Mouse (Mus musculus): ENCODE data around the gene Actn4. TPM values are rescaled to one million over a fixed set of nuclear protein-coding genes. Genes with fewer than 3 reads are reported as not detected.

Gene Actn4
- polyA plus RNA-seq, 1 experiment = 129 TPM

GRCm38 (mm10) chr7:28864288-28864750 lies 97.8 kb downstream of the Actn4 start:
- TF ChIP-seq CTCF (IDR thresholded peaks at IDR 0.05; ENCODE audit: borderline replicate concordance, insufficient read depth, low read depth, low read length) (no peak), POLR2A (IDR thresholded peaks at IDR 0.05; ENCODE audit: borderline replicate concordance, insufficient read depth, low read length) (no peak)
- Histone ChIP-seq H3K4me1 (ENCODE audit: control insufficient read depth, insufficient read depth, low read length) (no peaks in the 10 kb centered on the region), H3K4me3 (replicated peaks; ENCODE audit: insufficient read depth, low read depth, low read length) (no peak overlapping the region), H3K27me3 (ENCODE audit: control insufficient read depth, insufficient read depth, low read length) (no peaks in the 10 kb centered on the region), H3K27ac (ENCODE audit: insufficient read depth, low read length) (no peak overlapping the region)
- WGBS = 26% methylated on average over 9 of the region's 9 CpGs
- DNase-seq = no peak

- no peak for TF ChIP-seq CTCF (IDR thresholded peaks at IDR 0.05; ENCODE audit: borderline replicate concordance, insufficient read depth, low read depth, low read length)
- no peak for TF ChIP-seq POLR2A (IDR thresholded peaks at IDR 0.05; ENCODE audit: borderline replicate concordance, insufficient read depth, low read length)
- Histone ChIP-seq H3K4me1 (ENCODE audit: control insufficient read depth, insufficient read depth, low read length) (no peaks in the 10 kb centered on the region), H3K4me3 (replicated peaks; ENCODE audit: insufficient read depth, low read depth, low read length) (no peak within 1 kb of the TSS), H3K27ac (ENCODE audit: insufficient read depth, low read length) (no peak within 1 kb of the TSS), H3K27me3 (ENCODE audit: control insufficient read depth, insufficient read depth, low read length) (no peaks in the 10 kb centered on the region)
- 82% methylated on average over 6 of the region's 6 CpGs for WGBS
- no peak for DNase-seq
These were observed 98.6 kb downstream of the Actn4 start, which contains the start of gene Lgals7 for GRCm38 (mm10) chr7:28863540-28863939. Gene Lgals7 (plus strand): TSS chr7:28863853.

GRCm38 (mm10) chr7:28862817-28863499 lies 99.2 kb downstream of the Actn4 start:
- Histone ChIP-seq H3K4me1 (ENCODE audit: control insufficient read depth, insufficient read depth, low read length) (no peaks in the 10 kb centered on the region), H3K4me3 (replicated peaks; ENCODE audit: insufficient read depth, low read depth, low read length) (no peak overlapping the region), H3K27ac (ENCODE audit: insufficient read depth, low read length) (no peak overlapping the region), H3K27me3 (ENCODE audit: control insufficient read depth, insufficient read depth, low read length) (no peaks in the 10 kb centered on the region)
- no peak for DNase-seq
- WGBS = 77% methylated on average over 15 of the region's 15 CpGs
- no peak for TF ChIP-seq POLR2A (IDR thresholded peaks at IDR 0.05; ENCODE audit: borderline replicate concordance, insufficient read depth, low read length)
- no peak for TF ChIP-seq CTCF (IDR thresholded peaks at IDR 0.05; ENCODE audit: borderline replicate concordance, insufficient read depth, low read depth, low read length)

- no peak for TF ChIP-seq POLR2A (IDR thresholded peaks at IDR 0.05; ENCODE audit: borderline replicate concordance, insufficient read depth, low read length)
- no peak for TF ChIP-seq CTCF (IDR thresholded peaks at IDR 0.05; ENCODE audit: borderline replicate concordance, insufficient read depth, low read depth, low read length)
- Histone ChIP-seq H3K27me3 (ENCODE audit: control insufficient read depth, insufficient read depth, low read length) (no peaks in the 10 kb centered on the region), H3K4me1 (ENCODE audit: control insufficient read depth, insufficient read depth, low read length) (no peaks in the 10 kb centered on the region), H3K4me3 (replicated peaks; ENCODE audit: insufficient read depth, low read depth, low read length) (no peak overlapping the region), H3K27ac (ENCODE audit: insufficient read depth, low read length) (no peak overlapping the region)
- WGBS = 88% methylated on average over 6 of the region's 6 CpGs
- no peak for DNase-seq
These were observed 101.2 kb downstream of the Actn4 start for GRCm38 (mm10) chr7:28860898-28861297.

- no peaks in the 10 kb centered on the region for H3K4me1 ChIP-seq (ENCODE audit: control insufficient read depth, insufficient read depth, low read length)
- no peak overlapping the region for H3K4me3 ChIP-seq (replicated peaks; ENCODE audit: insufficient read depth, low read depth, low read length)
- H3K27me3 ChIP-seq (ENCODE audit: control insufficient read depth, insufficient read depth, low read length) = no peaks in the 10 kb centered on the region
- 88% methylated on average over 2 of the region's 2 CpGs for WGBS
- H3K27ac ChIP-seq (ENCODE audit: insufficient read depth, low read length) = no peak overlapping the region
- DNase-seq = no peak
- TF ChIP-seq POLR2A (IDR thresholded peaks at IDR 0.05; ENCODE audit: borderline replicate concordance, insufficient read depth, low read length) = no peak
- no peak for TF ChIP-seq CTCF (IDR thresholded peaks at IDR 0.05; ENCODE audit: borderline replicate concordance, insufficient read depth, low read depth, low read length)
These were observed 102.2 kb downstream of the Actn4 start for GRCm38 (mm10) chr7:28859953-28860352.

GRCm38 (mm10) chr7:28850642-28851041 lies 111.5 kb downstream of the Actn4 start:
- TF ChIP-seq POLR2A (IDR thresholded peaks at IDR 0.05; ENCODE audit: borderline replicate concordance, insufficient read depth, low read length) = no peak
- Histone ChIP-seq H3K4me1 (ENCODE audit: control insufficient read depth, insufficient read depth, low read length) (no peaks in the 10 kb centered on the region), H3K4me3 (replicated peaks; ENCODE audit: insufficient read depth, low read depth, low read length) (no peak overlapping the region), H3K27me3 (ENCODE audit: control insufficient read depth, insufficient read depth, low read length) (no peaks in the 10 kb centered on the region), H3K27ac (ENCODE audit: insufficient read depth, low read length) (no peak overlapping the region)
- no peak for DNase-seq
- WGBS = 83% methylated on average over 4 of the region's 4 CpGs

- DNase-seq = no peak
- 50% methylated on average over 1 of the region's 1 CpGs for WGBS
- Histone ChIP-seq H3K27me3 (ENCODE audit: control insufficient read depth, insufficient read depth, low read length) (no peaks in the 10 kb centered on the region), H3K4me1 (ENCODE audit: control insufficient read depth, insufficient read depth, low read length) (no peaks in the 10 kb centered on the region), H3K27ac (ENCODE audit: insufficient read depth, low read length) (no peak overlapping the region), H3K4me3 (replicated peaks; ENCODE audit: insufficient read depth, low read depth, low read length) (no peak overlapping the region)
- TF ChIP-seq CTCF (IDR thresholded peaks at IDR 0.05; ENCODE audit: borderline replicate concordance, insufficient read depth, low read depth, low read length) (no peak), POLR2A (IDR thresholded peaks at IDR 0.05; ENCODE audit: borderline replicate concordance, insufficient read depth, low read length) (no peak)
These were observed 112.4 kb downstream of the Actn4 start for GRCm38 (mm10) chr7:28849700-28850236.

- H3K4me1 ChIP-seq (ENCODE audit: control insufficient read depth, insufficient read depth, low read length) = no peaks in the 10 kb centered on the region
- TF ChIP-seq CTCF (IDR thresholded peaks at IDR 0.05; ENCODE audit: borderline replicate concordance, insufficient read depth, low read depth, low read length) (no peak), POLR2A (IDR thresholded peaks at IDR 0.05; ENCODE audit: borderline replicate concordance, insufficient read depth, low read length) (no peak)
- no peak overlapping the region for H3K4me3 ChIP-seq (replicated peaks; ENCODE audit: insufficient read depth, low read depth, low read length)
- no peak overlapping the region for H3K27ac ChIP-seq (ENCODE audit: insufficient read depth, low read length)
- DNase-seq = no peak
- 75% methylated on average over 1 of the region's 1 CpGs for WGBS
- H3K27me3 ChIP-seq (ENCODE audit: control insufficient read depth, insufficient read depth, low read length) = no peaks in the 10 kb centered on the region
These were observed 114.9 kb downstream of the Actn4 start for GRCm38 (mm10) chr7:28847273-28847672.

Other genes starting within 250 kb of the Actn4 start
- 6.7 TPM in 2 replicates for gene Fbxo17, start 245.5 kb downstream of the Actn4 start, polyA plus RNA-seq (2012; rRNA removed)
- gene Mrps12, start 220.5 kb downstream of the Actn4 start, polyA plus RNA-seq (2012; rRNA removed) = 101 and 113 TPM in 2 replicates
- 21.5 and 23.8 TPM in 2 replicates for gene Sars2, start 220.3 kb downstream of the Actn4 start, polyA plus RNA-seq (2012; rRNA removed)
- 1.6 and 3.1 TPM in 2 replicates for gene Ccer2, start 206.2 kb downstream of the Actn4 start, polyA plus RNA-seq (2012; rRNA removed)
- gene Sirt2, start 195.6 kb downstream of the Actn4 start, polyA plus RNA-seq (2012; rRNA removed) = 282 and 298 TPM in 2 replicates
- 39.6 and 40.0 TPM in 2 replicates for gene Nfkbib, start 194.8 kb downstream of the Actn4 start, polyA plus RNA-seq (2012; rRNA removed)
- 3.0 and 3.1 TPM in 2 replicates for gene Rinl, start 173.4 kb downstream of the Actn4 start, polyA plus RNA-seq (2012; rRNA removed)
- 366 and 379 TPM in 2 replicates for gene Hnrnpl, start 153.8 kb downstream of the Actn4 start, polyA plus RNA-seq (2012; rRNA removed)
- 106 and 115 TPM in 2 replicates for gene Ech1, start 137.1 kb downstream of the Actn4 start, polyA plus RNA-seq (2012; rRNA removed)
- 6.9 and 8.3 TPM in 2 replicates for gene Lgals4, start 128.5 kb downstream of the Actn4 start, polyA plus RNA-seq (2012; rRNA removed)
- 0.16 TPM in 1 of 2 replicates, not detected in the other for gene Lgals7, start 98.5 kb downstream of the Actn4 start, polyA plus RNA-seq (2012; rRNA removed)
- gene Capn12, start 80.9 kb downstream of the Actn4 start, polyA plus RNA-seq (2012; rRNA removed) = 0.41 and 0.46 TPM in 2 replicates
- gene Eif3k, start 19.5 kb upstream of the Actn4 start, polyA plus RNA-seq (2012; rRNA removed) = 322 and 331 TPM in 2 replicates
- 1.2 and 1.3 TPM in 2 replicates for gene Map4k1, start 19.7 kb upstream of the Actn4 start, polyA plus RNA-seq (2012; rRNA removed)
- gene Ryr1, start 162.8 kb upstream of the Actn4 start, polyA plus RNA-seq (2012; rRNA removed) = 9.5 and 12.1 TPM in 2 replicates
- gene Rasgrp4, start 172.5 kb upstream of the Actn4 start, polyA plus RNA-seq (2012; rRNA removed) = 1.2 and 1.5 TPM in 2 replicates
- gene Fam98c, start 193.9 kb upstream of the Actn4 start, polyA plus RNA-seq (2012; rRNA removed) = 76.2 and 81.4 TPM in 2 replicates
- 0.86 and 1.1 TPM in 2 replicates for gene Ggn, start 207.9 kb upstream of the Actn4 start, polyA plus RNA-seq (2012; rRNA removed)
- 22.5 and 25.4 TPM in 2 replicates for gene Spred3, start 208.1 kb upstream of the Actn4 start, polyA plus RNA-seq (2012; rRNA removed)
- gene Psmd8, start 218.4 kb upstream of the Actn4 start, polyA plus RNA-seq (2012; rRNA removed) = 239 and 249 TPM in 2 replicates

Measured in cerebellum, adult 2 months (tissue).